ENCODE assay signal across 8 mouse cellular contexts in the genomic region with DNA sequence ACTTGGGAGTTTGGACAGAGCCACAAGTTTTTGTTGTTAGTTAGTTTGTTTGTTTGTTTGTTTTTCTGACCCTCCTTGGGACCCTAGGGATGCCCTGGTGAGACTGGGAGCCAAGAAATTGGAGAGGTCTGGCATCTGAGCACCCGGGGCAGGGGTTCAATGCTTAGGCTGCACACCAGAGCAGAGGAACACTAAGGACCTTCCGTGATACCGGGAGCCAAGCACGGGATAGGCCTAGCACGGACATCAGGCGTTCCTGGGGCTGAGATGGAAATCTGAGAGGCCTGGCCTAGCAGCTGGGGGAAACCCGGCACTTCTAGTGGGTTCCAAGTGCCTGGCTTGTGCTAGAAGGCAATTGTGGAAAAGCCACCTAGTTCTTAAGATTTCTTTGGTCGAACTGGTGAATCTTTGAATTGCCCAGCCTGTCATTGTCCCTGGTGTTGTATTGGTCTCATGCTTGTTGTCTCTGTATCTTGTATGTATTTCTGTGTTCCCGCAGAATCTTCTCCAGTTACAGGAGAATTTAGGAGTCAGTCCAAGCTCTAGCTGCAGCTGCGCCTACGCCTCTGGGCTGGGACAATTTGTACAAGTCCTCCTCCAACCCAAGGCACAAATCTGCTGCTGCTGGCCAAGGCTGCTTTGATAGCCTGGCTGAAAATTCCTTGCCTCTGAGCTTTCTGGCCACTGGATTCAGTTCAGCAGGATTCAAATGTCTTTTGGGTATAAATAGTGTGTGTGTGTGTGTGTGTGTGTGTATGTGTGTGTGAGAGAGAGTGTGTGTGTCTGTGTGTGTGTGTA. TPM values are rescaled to one million over a fixed set of nuclear protein-coding genes. Genes with fewer than 3 reads are reported as not detected.
DNase-seq lines count a peak whose midpoint lies in the region; ATAC-seq and TF ChIP-seq lines count a peak whose summit lies in the region.

No protein-coding gene starts in this region.

- no peak overlapping the region for H3K4me2 ChIP-seq in limb, embryonic 14.5 days (replicated peaks; ENCODE audit: low read depth, low read length, severe bottlenecking)

- H3K27me3 ChIP-seq in limb, embryonic 14.5 days (ENCODE audit: control insufficient read depth, insufficient read depth, low read length): no peaks in the 10 kb centered on the region
- no peaks in the 10 kb centered on the region for H3K27me3 ChIP-seq in hindbrain, embryonic 10.5 days (ENCODE audit: insufficient read depth, poor library complexity, severe bottlenecking)

- H3K9me3 ChIP-seq in limb, embryonic 14.5 days (ENCODE audit: control insufficient read depth, low read length): no peaks in the 10 kb centered on the region
- no peaks in the 10 kb centered on the region for H3K9me3 ChIP-seq in hindbrain, embryonic 10.5 days

- H3K27ac ChIP-seq in limb, embryonic 14.5 days (replicated peaks; ENCODE audit: low read depth, low read length): peak overlapping the region; percentile 58
- no peak overlapping the region for H3K27ac ChIP-seq in hindbrain, embryonic 10.5 days

- peak; percentile 78 for ATAC-seq in limb, embryonic 14.5 days (ENCODE audit: low FRiP score, low read depth)
- no peak for ATAC-seq in granulocyte monocyte progenitor cell, adult 5-6 weeks (replicated peaks; ENCODE audit: poor library complexity, severe bottlenecking)

- 66% methylated on average over 11 of the region's 11 CpGs for WGBS in limb, embryonic 14.5 days
- 69% methylated on average over 11 of the region's 11 CpGs for WGBS in hindbrain, embryonic 10.5 days

- no peak overlapping the region for H3K9ac ChIP-seq in limb, embryonic 14.5 days (ENCODE audit: low read depth, low read length, severe bottlenecking)

- DNase-seq in frontal cortex, postnatal 36 days (ENCODE audit: low spot score in 2 of 2): peak; percentile 45 to 49
- DNase-seq in frontal cortex, postnatal 25 days (ENCODE audit: low spot score in 2 of 2): no peak
- DNase-seq in Muller cell, postnatal 12 days (ENCODE audit: inconsistent ontology term): peak; percentile 4
- peak; percentile 52 to 68 for DNase-seq in gastrocnemius, postnatal 4 days (ENCODE audit: low spot score in 2 of 2)
- DNase-seq in limb, embryonic 14.5 days (ENCODE audit: low spot score): peak; percentile 51
- DNase-seq in c-Kit-positive CD71-positive TER-119-positive erythroid progenitor cells, embryonic 14.5 days (ENCODE audit: low spot score): no peak
- no peak for DNase-seq in hindbrain, embryonic 10.5 days (ENCODE audit: low spot score)

- 0 out of 2 replicates have a peak, but pooled peaks cover 3% of the 10 kb centered on the region for H3K36me3 ChIP-seq in limb, embryonic 14.5 days (ENCODE audit: control insufficient read depth, insufficient read depth, low read length)
- no peaks in the 10 kb centered on the region for H3K36me3 ChIP-seq in hindbrain, embryonic 10.5 days

- H3K4me1 ChIP-seq in limb, embryonic 14.5 days (ENCODE audit: control insufficient read depth, insufficient read depth, low read length): peaks cover 7% of the 10 kb centered on the region; the same call in 1 of the 2 replicates
- 0 out of 2 replicates have a peak, but pooled peaks cover 3% of the 10 kb centered on the region for H3K4me1 ChIP-seq in hindbrain, embryonic 10.5 days (replicated peaks)

- no peak overlapping the region for H3K4me3 ChIP-seq in limb, embryonic 14.5 days (replicated peaks; ENCODE audit: low read length)
- no peak overlapping the region for H3K4me3 ChIP-seq in hindbrain, embryonic 10.5 days

- TF ChIP-seq POLR2A in limb, embryonic 14.5 days (IDR thresholded peaks at IDR 0.05; ENCODE audit: borderline replicate concordance, extremely low read depth, insufficient read depth, insufficient read length): no peak

RNA-seq across cellular contexts. Expression of a gene that starts 4.7 kb away (rescaled TPM):
- total RNA-seq in gastrocnemius, postnatal 4 days (2021): 1 to 10 TPM; 1.5 to 1.8 TPM
- 0.54 and 0.88 TPM in 2 replicates for polyA plus RNA-seq in limb, embryonic 14.5 days (2012; rRNA removed)
- polyA plus RNA-seq in limb, embryonic 14.5 days (2014; fragmentation: Nextera tagmentation; extraction: Ambion mirVana): 0.57 and 0.78 TPM in 2 replicates
- total RNA-seq in granulocyte monocyte progenitor cell, adult 5-6 weeks (2014; fragmentation: Nextera tagmentation): not detected in 2 replicates
- not detected in 2 replicates for total RNA-seq in granulocyte monocyte progenitor cell, adult 5-6 weeks (2017)
- polyA plus RNA-seq in hindbrain, embryonic 10.5 days (2016; fragmentation: Nextera tagmentation; extraction: Ambion mirVana): 0.50 TPM in 1 of 2 replicates, not detected in the other

RNA-seq across cellular contexts. Expression of a gene that starts 26.9 kb away (rescaled TPM):
- 10 to 100 TPM; 59.7 to 65.8 TPM for total RNA-seq in gastrocnemius, postnatal 4 days (2021)
- polyA plus RNA-seq in limb, embryonic 14.5 days (2012; rRNA removed): 26.6 TPM in 2 replicates
- polyA plus RNA-seq in limb, embryonic 14.5 days (2014; fragmentation: Nextera tagmentation; extraction: Ambion mirVana): 38.0 and 41.4 TPM in 2 replicates
- total RNA-seq in granulocyte monocyte progenitor cell, adult 5-6 weeks (2014; fragmentation: Nextera tagmentation): 40.3 and 41.6 TPM in 2 replicates
- total RNA-seq in granulocyte monocyte progenitor cell, adult 5-6 weeks (2017): 51.5 and 52.6 TPM in 2 replicates
- polyA plus RNA-seq in hindbrain, embryonic 10.5 days (2016; fragmentation: Nextera tagmentation; extraction: Ambion mirVana): 47.4 and 49.0 TPM in 2 replicates

Comparison
In these comparisons a context has a peak if more than half of its experiments do, and no peak if none do; other contexts are left out.
1. DNase-seq: peak in frontal cortex, postnatal 36 days (2 of 2), Muller cell, postnatal 12 days (single experiment), gastrocnemius, postnatal 4 days (2 of 2) and limb, embryonic 14.5 days (single experiment); none in frontal cortex, postnatal 25 days (0 of 2), c-Kit-positive CD71-positive TER-119-positive erythroid progenitor cells, embryonic 14.5 days (single experiment) and hindbrain, embryonic 10.5 days (single experiment).